Mouse (Mus musculus) embryonic facial prominence, embryonic 12.5 days (tissue): ENCODE measurements around the gene Cpeb2. TPM values are rescaled to one million over a fixed set of nuclear protein-coding genes. Genes with fewer than 3 reads are reported as not detected.

Experiments
- ATAC-seq: fragments of 200-750 bp; cut with Nextera tagmentation; 2 replicates; pipeline ENCODE4 v1.8.0; 2017; ENCODE audit not compliant: insufficient number of reproducible peaks, insufficient read depth, low FRiP score, low TSS enrichment
- H3K27ac ChIP-seq: fragments of 300-500 bp; sonication (generic); 2 replicates; pipeline ENCODE4 v1.5.1; 2016; ENCODE audit warnings: mild to moderate bottlenecking
- H3K27me3 ChIP-seq: fragments of 300-500 bp; sonication (generic); 2 replicates; pipeline ENCODE4 v1.6.1; 2016; ENCODE audit warnings: mild to moderate bottlenecking, moderate library complexity
- H3K36me3 ChIP-seq: fragments of 300-500 bp; sonication (generic); 2 replicates; pipeline ENCODE4 v1.6.1; 2016; ENCODE audit warnings: mild to moderate bottlenecking
- H3K4me1 ChIP-seq: fragments of 300-500 bp; sonication (generic); 2 replicates; pipeline ENCODE4 v1.6.1; 2016
- H3K4me2 ChIP-seq: fragments of 300-500 bp; sonication (generic); replicated peaks from 2 replicates; pipeline ENCODE4 v1.6.1; 2016; ENCODE audit warnings: mild to moderate bottlenecking, moderate library complexity
- H3K4me3 ChIP-seq: fragments of 300-500 bp; sonication (generic); 2 replicates; pipeline ENCODE4 v1.5.1; 2016; ENCODE audit warnings: mild to moderate bottlenecking
- H3K9ac ChIP-seq: fragments of 300-500 bp; sonication (generic); 2 replicates; pipeline ENCODE4 v1.6.1; 2016; ENCODE audit warnings: mild to moderate bottlenecking, moderate library complexity
- H3K9me3 ChIP-seq: fragments of 300-500 bp; sonication (generic); 2 replicates; pipeline ENCODE4 v1.6.1; 2016; ENCODE audit warnings: mild to moderate bottlenecking, moderate library complexity
- WGBS: fragments of 180-500 bp; shearing (Covaris S2); methylation state at CpG from one replicate; pipeline ENCODE4 v1.1.7; 2016; 5-methylcytosine and 5-hydroxymethylcytosine counted together
- polyA plus RNA-seq: library from polyadenylated mRNA; unstranded; fragments of >200 nt; fragmentation: Nextera tagmentation; extraction: Ambion mirVana; gene quantifications from 2 replicates; pipeline ENCODE4 v1.2.1, GENCODE M21; 2016

Gene Cpeb2
- polyA plus RNA-seq, 1 experiment from 2014 or later: 2.0 TPM

DNA sequence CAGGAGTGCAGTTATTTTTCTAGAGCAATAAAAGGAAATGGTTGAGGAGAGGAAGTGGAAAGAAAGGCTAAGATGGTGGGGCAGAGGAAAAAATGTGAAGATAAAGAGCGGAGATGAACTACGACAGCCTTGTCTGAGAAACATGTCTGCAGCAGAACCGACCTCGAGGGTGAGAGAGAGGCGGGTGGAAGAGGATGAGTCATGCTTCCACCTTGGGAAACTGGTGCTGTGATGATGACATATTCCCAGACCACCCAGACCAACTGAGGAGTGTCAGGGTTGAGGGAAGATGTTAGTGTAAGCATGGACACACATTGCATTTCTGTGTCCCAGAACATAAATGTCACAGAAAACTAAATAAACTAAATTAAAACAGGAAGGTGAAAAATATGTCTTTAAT is 5.4 kb upstream of the Cpeb2 start:
- no peak for ATAC-seq
- Histone ChIP-seq H3K9me3 (no peaks in the 10 kb centered on the region), H3K4me1 (no peaks in the 10 kb centered on the region), H3K27me3 (no peaks in the 10 kb centered on the region), H3K27ac (no peak overlapping the region), H3K9ac (no peak overlapping the region), H3K4me2 (no peak overlapping the region), H3K36me3 (no peaks in the 10 kb centered on the region), H3K4me3 (no peak overlapping the region)
- WGBS: 77% methylated on average over 5 of the region's 5 CpGs

DNA sequence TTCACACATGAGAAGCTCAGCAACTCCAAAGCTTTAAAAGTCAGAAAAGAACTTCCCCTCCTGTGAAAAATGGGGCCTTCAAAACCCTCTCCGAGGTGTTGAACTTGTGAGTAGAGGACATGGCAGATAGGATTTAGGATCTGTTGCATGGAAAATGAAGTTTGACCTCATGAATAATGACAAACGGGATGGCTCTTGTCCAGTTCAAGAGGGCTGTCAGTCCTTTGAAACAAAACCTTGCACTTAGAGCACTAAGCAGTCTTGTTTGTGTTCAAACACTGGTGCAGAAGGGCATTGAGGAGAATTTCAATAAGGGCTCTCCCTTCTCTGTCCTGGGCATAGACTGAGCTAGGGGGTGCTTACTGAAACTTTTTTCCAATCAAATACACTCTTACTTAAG is 1.9 kb upstream of the Cpeb2 start:
- Histone ChIP-seq H3K9ac (no peak overlapping the region), H3K9me3 (no peaks in the 10 kb centered on the region), H3K4me3 (no peak overlapping the region), H3K36me3 (no peaks in the 10 kb centered on the region), H3K27ac (no peak overlapping the region), H3K4me1 (peaks cover 2% of the 10 kb centered on the region; the same call in 1 of the 2 replicates), H3K4me2 (no peak overlapping the region), H3K27me3 (peaks cover 2% of the 10 kb centered on the region; the same call in 1 of the 2 replicates)
- WGBS: 68% methylated on average over 2 of the region's 2 CpGs
- ATAC-seq: no peak

DNA sequence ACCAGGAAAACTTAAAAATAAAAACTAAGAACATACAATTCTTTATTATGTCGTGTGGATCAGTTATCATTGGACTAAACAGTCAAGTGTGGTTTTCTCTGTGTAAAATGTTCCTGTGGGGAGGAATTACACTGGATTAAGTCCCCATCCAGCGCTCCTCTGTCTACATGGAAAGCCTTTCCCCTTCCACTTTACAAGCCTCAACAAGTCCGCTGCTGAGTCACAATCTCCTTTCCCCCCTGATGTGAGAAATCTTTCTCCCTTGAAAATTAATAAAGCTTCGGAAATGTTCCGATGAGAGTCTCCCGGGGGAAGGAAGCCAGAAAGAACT is 856 bp upstream of the Cpeb2 start:
- no peaks in the 10 kb centered on the region for H3K36me3 ChIP-seq
- WGBS: 3% methylated on average over 6 of the region's 6 CpGs
- peaks cover 3% of the 10 kb centered on the region; the same call in 1 of the 2 replicates for H3K4me1 ChIP-seq
- no peaks in the 10 kb centered on the region for H3K9me3 ChIP-seq
- peak overlapping the region; percentile 92 for H3K4me2 ChIP-seq
- H3K4me3 ChIP-seq: peak overlapping the region; percentile 84
- H3K9ac ChIP-seq: peak overlapping the region; percentile 75; the same call in 1 of the 2 replicates
- peak overlapping the region; percentile 92; the same call in 1 of the 2 replicates for H3K27ac ChIP-seq
- H3K27me3 ChIP-seq: peaks cover 3% of the 10 kb centered on the region; the same call in 1 of the 2 replicates
- no peak for ATAC-seq

DNA sequence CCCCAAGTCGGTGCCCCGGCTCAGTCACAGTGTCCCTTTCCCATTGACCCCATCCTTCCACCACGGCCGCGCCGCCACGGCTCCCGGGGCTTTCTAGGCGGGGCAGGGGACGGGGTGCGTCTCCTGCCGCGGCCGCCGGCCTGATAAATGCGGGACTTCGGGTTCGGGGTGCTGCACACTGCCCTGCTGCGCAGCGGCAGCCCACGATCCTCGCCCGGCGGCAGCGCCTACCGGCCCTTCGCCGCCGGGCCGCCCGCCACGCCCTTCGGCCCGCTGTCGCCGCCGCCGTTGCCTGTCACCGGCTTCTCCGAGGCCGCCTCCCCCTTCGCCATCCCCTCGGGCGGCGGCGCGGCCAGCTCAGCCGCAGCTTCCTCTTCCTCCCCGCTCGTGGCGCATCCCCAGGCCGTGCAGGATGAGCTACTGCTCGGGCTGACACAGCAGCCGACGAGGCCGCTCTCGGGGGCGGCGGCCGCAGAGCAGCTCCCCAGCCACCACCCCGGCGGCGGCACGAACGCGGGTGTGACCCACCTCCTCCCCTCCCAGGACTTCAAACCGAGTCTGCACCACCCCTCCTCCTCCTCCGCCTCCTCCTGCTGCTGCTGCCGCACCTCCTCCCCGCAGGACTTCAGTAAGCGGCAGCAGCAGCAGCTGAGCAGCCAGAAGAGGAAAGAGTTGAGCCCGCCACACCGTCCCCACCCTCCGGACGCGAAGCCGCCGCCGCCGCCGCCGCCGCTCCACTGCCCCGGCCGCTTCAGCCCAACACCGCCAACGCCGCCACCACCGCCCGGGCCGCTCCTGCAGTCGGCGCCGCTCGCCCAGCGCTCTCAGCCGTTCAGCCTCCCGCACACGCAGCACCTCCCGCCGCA is 579 bp downstream of the Cpeb2 start:
- Histone ChIP-seq H3K9me3 (no peaks in the 10 kb centered on the region), H3K4me2 (peak overlapping the region; percentile 92), H3K27me3 (peaks cover 3% of the 10 kb centered on the region; the same call in 1 of the 2 replicates), H3K4me3 (peak overlapping the region; percentile 84), H3K36me3 (no peaks in the 10 kb centered on the region), H3K4me1 (peaks cover 3% of the 10 kb centered on the region; the same call in 1 of the 2 replicates), H3K27ac (peak overlapping the region; percentile 92), H3K9ac (peak overlapping the region; percentile 75)
- under 1% methylated on average over 86 of the region's 101 CpGs for WGBS
- peak; percentile 59 for ATAC-seq

DNA sequence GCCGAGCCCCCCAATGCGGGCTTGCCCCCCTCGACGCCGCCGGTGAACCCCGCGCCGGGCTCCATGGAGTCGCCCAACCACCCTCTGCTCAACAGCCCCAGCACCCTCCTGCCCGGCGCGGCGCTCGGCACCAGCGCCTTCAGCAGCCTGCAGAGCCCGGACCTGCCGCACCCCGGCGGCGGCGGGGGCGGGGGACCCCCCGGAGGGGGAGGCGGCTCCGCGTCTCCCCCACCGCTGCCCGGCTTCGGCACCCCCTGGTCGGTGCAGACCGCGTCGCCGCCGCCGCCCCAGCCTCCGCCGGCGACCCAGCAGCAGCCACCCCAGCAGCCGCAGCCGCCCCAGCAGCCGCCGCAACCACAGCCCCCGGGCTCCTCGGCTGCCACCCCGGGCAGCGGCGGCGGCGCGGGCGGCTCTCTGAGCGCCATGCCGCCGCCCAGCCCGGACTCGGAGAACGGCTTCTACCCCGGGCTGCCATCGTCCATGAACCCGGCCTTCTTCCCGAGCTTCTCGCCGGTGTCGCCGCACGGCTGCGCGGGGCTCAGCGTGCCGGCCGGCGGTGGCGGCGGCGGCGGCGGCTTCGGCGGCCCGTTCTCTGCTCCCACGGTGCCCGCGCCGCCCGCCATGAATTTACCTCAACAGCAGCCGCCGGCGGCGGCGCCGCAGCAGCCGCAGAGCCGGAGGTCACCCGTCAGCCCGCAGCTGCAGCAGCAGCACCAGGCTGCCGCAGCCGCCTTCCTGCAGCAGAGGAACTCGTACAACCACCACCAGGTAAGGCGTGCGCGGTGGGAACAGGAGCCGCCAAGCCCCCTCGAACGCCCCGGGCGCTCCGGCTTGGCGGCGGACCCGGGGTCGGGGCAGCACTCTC is 1.6 kb downstream of the Cpeb2 start:
- under 1% methylated on average over 79 of the region's 113 CpGs for WGBS
- H3K4me1 ChIP-seq: peaks cover 3% of the 10 kb centered on the region; the same call in 1 of the 2 replicates

DNA sequence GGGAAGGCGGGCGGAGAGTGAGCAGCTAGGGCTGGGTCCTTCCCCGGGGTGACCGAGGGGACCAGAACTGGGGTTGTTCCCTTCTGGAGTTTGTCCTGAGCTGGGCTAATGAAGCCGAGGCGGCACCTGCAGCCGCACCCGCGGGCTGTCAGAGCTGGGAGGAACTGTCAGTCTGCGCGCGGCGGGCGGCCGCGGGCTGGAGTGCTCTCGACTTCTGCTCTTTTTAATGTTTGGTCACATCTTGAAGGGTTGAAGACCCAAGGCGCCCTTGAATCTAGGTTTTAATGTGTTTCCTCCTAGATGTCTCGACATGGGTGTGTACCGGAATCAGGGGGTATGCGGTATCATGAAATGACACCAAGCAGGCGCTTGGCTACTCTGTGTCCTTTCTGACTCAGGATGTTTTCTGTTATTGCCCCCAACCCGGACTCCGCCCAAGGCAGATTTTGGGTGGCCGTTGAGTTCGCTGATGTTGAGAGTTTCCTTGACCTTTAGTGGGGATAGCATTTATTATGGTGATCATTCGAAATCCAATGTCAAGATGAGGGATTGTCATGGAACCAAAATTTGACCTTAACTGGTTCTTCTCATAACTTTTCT is 2.3 kb downstream of the Cpeb2 start:
- peaks cover 3% of the 10 kb centered on the region; the same call in 1 of the 2 replicates for H3K4me1 ChIP-seq
- H3K4me3 ChIP-seq: peak overlapping the region; percentile 84
- H3K36me3 ChIP-seq: no peaks in the 10 kb centered on the region
- H3K9me3 ChIP-seq: no peaks in the 10 kb centered on the region
- peaks cover 3% of the 10 kb centered on the region; the same call in 1 of the 2 replicates for H3K27me3 ChIP-seq
- H3K27ac ChIP-seq: peak overlapping the region; percentile 92; the same call in 1 of the 2 replicates
- no peak for ATAC-seq
- WGBS: 2% methylated on average over 27 of the region's 27 CpGs
- H3K9ac ChIP-seq: peak overlapping the region; percentile 75
- H3K4me2 ChIP-seq: peak overlapping the region; percentile 92

More for the DNA sequence above, 1.6 kb downstream of the Cpeb2 start:
- peak overlapping the region; percentile 92 for H3K27ac ChIP-seq
- no peaks in the 10 kb centered on the region for H3K36me3 ChIP-seq
- peak overlapping the region; percentile 75 for H3K9ac ChIP-seq
- no peaks in the 10 kb centered on the region for H3K9me3 ChIP-seq
- H3K4me3 ChIP-seq: peak overlapping the region; percentile 84
- peaks cover 3% of the 10 kb centered on the region; the same call in 1 of the 2 replicates for H3K27me3 ChIP-seq
- peak overlapping the region; percentile 92 for H3K4me2 ChIP-seq
- ATAC-seq: peak; percentile 57

DNA sequence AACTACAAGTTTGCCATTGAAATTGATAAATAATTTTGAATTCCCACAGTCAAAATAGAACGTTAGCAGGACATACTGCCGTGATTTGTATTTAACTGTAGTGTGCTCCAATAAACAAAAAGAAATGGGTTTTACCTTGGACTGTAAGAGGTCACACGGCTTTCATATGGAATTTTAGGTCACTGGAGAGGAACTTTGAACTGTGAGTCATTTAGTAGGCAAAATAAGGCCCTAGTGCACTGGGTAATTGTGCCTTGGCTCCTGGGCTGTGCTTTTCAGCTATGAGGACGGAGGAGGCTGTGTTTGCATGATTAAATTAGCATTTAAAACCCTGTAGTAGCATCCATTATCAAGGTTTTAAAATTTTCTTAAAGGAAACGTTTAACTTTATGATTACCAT is 3.0 kb downstream of the Cpeb2 start:
- H3K36me3 ChIP-seq: no peaks in the 10 kb centered on the region
- no peaks in the 10 kb centered on the region for H3K9me3 ChIP-seq
- H3K4me1 ChIP-seq: peaks cover 3% of the 10 kb centered on the region; the same call in 1 of the 2 replicates
- 36% methylated on average over 5 of the region's 5 CpGs for WGBS
- peak overlapping the region; percentile 92 for H3K4me2 ChIP-seq
- peaks cover 3% of the 10 kb centered on the region; the same call in 1 of the 2 replicates for H3K27me3 ChIP-seq
- peak overlapping the region; percentile 84 for H3K4me3 ChIP-seq
- H3K9ac ChIP-seq: no peak overlapping the region
- ATAC-seq: no peak
- no peak overlapping the region for H3K27ac ChIP-seq

DNA sequence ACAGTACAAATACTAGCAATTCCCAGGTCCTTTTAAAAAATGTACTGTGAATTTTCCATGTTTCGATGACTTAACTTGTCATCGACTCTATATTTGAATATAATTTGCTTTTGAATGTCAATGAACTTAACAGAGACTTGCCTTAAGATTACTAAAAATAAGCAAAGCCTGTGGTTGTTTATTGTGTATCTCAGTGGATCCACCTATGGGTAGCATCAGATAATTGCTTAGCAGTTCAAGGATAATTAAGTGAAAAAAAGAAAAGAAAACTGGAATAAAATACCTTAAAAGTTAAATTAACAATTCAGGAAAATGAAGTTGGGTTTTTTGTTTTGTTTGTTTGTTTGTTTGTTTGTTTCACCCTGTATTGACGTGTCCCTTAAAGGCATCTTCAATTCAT is 3.5 kb downstream of the Cpeb2 start:
- 83% methylated on average over 3 of the region's 3 CpGs for WGBS
- no peaks in the 10 kb centered on the region for H3K36me3 ChIP-seq
- peaks cover 3% of the 10 kb centered on the region; the same call in 1 of the 2 replicates for H3K27me3 ChIP-seq
- H3K9ac ChIP-seq: no peak overlapping the region
- H3K9me3 ChIP-seq: no peaks in the 10 kb centered on the region
- no peak for ATAC-seq
- no peak overlapping the region for H3K4me3 ChIP-seq
- no peak overlapping the region for H3K4me2 ChIP-seq
- H3K4me1 ChIP-seq: peaks cover 3% of the 10 kb centered on the region; the same call in 1 of the 2 replicates
- no peak overlapping the region for H3K27ac ChIP-seq

DNA sequence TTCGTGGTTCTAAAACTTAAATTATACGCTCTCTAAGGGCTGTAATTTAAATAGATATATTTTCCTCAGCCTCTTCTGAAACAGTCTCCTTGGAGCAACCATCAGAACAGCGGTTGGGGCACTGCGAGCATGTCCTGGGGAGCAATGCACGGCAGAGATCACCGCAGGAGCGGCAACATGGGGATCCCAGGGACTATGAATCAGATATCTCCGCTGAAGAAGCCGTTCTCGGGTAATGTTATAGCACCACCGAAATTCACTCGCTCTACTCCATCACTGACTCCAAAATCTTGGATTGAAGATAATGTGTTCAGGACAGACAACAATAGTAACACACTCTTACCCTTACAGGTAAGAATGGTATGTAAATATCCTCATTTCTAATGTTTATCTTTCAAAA is 4.3 kb downstream of the Cpeb2 start:
- no peak overlapping the region for H3K27ac ChIP-seq
- no peak overlapping the region for H3K4me3 ChIP-seq
- H3K9ac ChIP-seq: no peak overlapping the region
- H3K4me1 ChIP-seq: peaks cover 3% of the 10 kb centered on the region; the same call in 1 of the 2 replicates
- WGBS: 65% methylated on average over 12 of the region's 12 CpGs
- ATAC-seq: no peak
- peaks cover 3% of the 10 kb centered on the region; the same call in 1 of the 2 replicates for H3K27me3 ChIP-seq
- H3K4me2 ChIP-seq: no peak overlapping the region
- H3K36me3 ChIP-seq: no peaks in the 10 kb centered on the region
- no peaks in the 10 kb centered on the region for H3K9me3 ChIP-seq

DNA sequence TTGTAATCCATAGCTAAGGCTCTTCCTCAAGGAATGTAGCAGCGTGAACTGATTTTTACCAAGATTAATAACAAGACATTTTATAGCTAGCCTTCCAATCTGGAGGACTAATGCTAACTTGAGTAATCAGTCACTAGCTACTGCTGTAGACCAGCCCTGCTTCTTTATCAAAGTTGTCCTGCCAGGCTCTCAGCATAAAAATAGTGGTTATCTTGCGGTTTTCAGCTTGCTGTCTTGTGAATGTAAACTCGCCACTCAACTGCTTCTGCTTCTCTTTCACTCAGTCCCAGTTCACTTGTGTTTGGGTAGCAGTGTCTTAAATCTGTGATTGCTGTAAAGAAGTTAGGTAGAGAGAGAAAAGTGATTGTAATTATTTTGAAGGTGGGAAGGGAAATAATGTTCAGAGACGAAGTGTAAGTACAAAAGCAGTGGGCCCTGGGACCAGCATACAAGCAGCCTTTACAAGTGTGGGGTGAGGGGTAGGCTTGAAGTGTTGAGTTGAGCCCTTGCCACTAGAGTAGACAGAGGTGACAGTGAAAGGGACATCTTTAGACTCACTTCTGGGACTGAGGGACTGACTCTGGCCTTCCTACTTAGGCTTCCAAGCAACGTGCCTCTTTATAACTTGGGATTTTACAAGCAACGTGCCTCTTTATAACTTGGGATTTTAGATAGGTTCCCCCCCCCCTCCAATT is 6.3 kb downstream of the Cpeb2 start:
- no peak for ATAC-seq
- Histone ChIP-seq H3K27ac (no peak overlapping the region), H3K27me3 (peaks cover 3% of the 10 kb centered on the region; the same call in 1 of the 2 replicates), H3K4me2 (no peak overlapping the region), H3K9me3 (no peaks in the 10 kb centered on the region), H3K36me3 (no peaks in the 10 kb centered on the region), H3K9ac (no peak overlapping the region), H3K4me1 (peaks cover 3% of the 10 kb centered on the region; the same call in 1 of the 2 replicates), H3K4me3 (no peak overlapping the region)
- whole genome bisulfite sequencing: 83% methylated on average over 6 of the region's 6 CpGs
